Mouse (Mus musculus): ENCODE data around the gene Plekhh3.

Gene Plekhh3

DNA sequence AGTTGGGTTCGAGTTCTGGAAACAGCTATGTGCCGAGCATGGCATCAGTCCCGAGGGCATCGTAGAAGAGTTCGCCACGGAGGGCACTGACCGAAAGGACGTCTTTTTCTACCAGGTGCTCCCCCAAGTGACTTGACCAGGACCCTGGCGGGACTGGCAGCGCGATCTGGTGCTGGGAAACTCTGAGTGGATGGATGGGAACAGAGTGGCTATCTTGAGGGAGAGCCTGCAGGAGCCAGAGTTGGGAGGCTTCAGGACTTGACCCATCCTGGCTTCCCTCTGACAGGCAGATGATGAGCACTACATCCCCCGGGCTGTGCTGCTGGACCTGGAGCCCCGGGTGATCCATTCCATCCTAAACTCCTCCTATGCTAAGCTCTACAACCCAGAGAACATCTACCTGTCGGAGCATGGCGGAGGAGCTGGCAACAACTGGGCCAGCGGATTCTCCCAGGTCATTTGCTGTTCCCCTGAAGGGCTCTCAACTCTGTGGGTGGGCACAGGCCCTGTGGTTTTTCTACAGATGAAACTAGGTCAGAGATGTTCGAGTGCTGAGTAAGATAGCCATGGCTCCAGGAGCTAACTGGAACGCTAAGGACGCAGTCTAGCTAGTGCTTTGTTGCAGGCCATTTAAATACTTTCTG is 50.5 kb downstream of the Plekhh3 start:
- no peak for DNase-seq (ENCODE audit: low spot score in 2 of 2)

DNA sequence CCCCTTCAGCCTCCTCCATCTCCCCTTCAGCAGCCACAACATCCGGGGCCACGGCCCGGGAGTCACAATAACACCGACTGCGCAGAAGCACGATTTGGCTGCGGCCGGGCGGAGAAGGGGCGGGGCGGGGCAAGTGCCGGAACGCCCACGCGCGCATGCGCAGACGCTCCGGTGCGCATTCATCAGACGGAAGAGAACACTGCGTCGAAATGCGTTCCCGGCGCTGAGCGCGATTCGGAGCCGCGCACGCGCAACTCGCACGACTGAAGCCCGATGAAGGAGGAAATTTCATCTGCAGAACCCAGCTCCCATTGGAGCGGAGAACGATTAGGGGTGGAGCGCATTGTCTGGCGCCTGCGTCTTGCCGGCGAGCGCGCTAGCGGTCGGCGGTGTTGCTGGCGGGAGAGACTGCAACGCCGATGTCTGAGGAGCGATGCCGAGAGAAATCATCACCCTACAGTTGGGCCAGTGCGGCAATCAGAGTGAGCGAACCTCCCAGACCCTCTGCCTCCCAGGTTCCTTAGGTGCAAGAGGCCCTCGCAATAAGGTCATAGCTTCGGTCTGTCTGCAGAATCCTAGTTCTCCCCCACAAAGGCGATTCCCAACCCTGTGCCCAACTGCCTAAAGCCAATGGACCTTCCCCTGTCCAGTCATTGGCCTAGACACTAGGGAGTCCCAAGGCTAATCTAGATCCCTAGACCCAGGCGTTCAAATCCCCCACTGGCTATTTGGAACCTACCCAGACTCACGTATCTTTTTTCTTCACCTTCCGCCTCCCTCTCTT is 51.2 kb downstream of the Plekhh3 start, which contains the start of the genes Retreg3 and Tubg1:
Retreg3 (minus strand) TSS at position 133 of the 784 bp plus-strand sequence.
Tubg1 (plus strand) TSS at position 178 of the 784 bp plus-strand sequence.
- DNase-seq (ENCODE audit: low spot score in 2 of 2), result peak; percentile 99

GRCm38 (mm10) chr11:101119131-101119760 is 51.9 kb downstream of the Plekhh3 start:
- peak in 1 of 2 experiments; percentile 30 for DNase-seq (ENCODE audit: low spot score in 2 of 2)

- DNase-seq (ENCODE audit: low spot score in 2 of 2), result no peak
Observed at GRCm38 (mm10) chr11:101118105-101118504, 53.0 kb downstream of the Plekhh3 start.

GRCm38 (mm10) chr11:101115564-101115963 is 55.6 kb downstream of the Plekhh3 start:
- DNase-seq (ENCODE audit: low spot score in 2 of 2), result peak; percentile 70 to 78

Measured in spleen, postnatal 36 days (tissue).